Mouse (Mus musculus) olfactory bulb, adult 2 months (tissue): ENCODE results near the gene Mphosph9. TPM values are rescaled to one million over a fixed set of nuclear protein-coding genes. Genes with fewer than 3 reads are reported as not detected.

Source experiments
- H3K27ac ChIP-seq: fragments of 200-500 bp; 2 replicates; pipeline ENCODE4 v1.5.1; 2012; ENCODE audit warnings: low read depth, low read length; ENCODE audit not compliant: insufficient read depth
- H3K4me1 ChIP-seq: fragments of 200-500 bp; 2 replicates; pipeline ENCODE4 v1.6.1; 2012; ENCODE audit warnings: low read length; ENCODE audit not compliant: control insufficient read depth, insufficient read depth
- H3K4me3 ChIP-seq: fragments of 200-500 bp; 2 replicates; pipeline ENCODE4 v1.5.1; 2012; ENCODE audit warnings: mild to moderate bottlenecking, low read depth, low read length, moderate library complexity; ENCODE audit not compliant: insufficient read depth
- CTCF ChIP-seq: fragments of 200-500 bp; IDR thresholded peaks from 2 replicates; pipeline ENCODE4 v1.5.1; 2012; ENCODE audit warnings: low read depth, mild to moderate bottlenecking, low read length, moderate library complexity; ENCODE audit not compliant: insufficient read depth
- POLR2A ChIP-seq: fragments of 200-500 bp; IDR thresholded peaks from 2 replicates; pipeline ENCODE4 v1.6.1; 2012; ENCODE audit warnings: mild to moderate bottlenecking, low read depth, low read length, moderate library complexity; ENCODE audit not compliant: insufficient read depth
- WGBS: fragments of 180-500 bp; shearing (Covaris S2); methylation state at CpG from one replicate; pipeline ENCODE4 v1.1.7; 2018; 5-methylcytosine and 5-hydroxymethylcytosine counted together
- polyA plus RNA-seq: library from polyadenylated mRNA; stranded (reverse); fragments of >200 nt; gene quantifications from 2 replicates; pipeline ENCODE4 v1.2.4, GENCODE M21; 2012; ENCODE audit warnings: low replicate concordance; ENCODE audit not compliant: missing spikeins, insufficient read depth, insufficient read length

Gene Mphosph9
- polyA plus RNA-seq, 1 experiment: not detected

GRCm38 (mm10) chr5:124234778-124235177, 93.0 kb downstream of the Mphosph9 start:
- TF ChIP-seq POLR2A: no peak
- no peak for TF ChIP-seq CTCF
- no peak overlapping the region for H3K4me3 ChIP-seq
- 90% methylated on average over 6 of the region's 6 CpGs for WGBS
- peaks cover 53% of the 10 kb centered on the region for H3K4me1 ChIP-seq
- peak overlapping the region; percentile 80; the same call in 1 of the 2 replicates for H3K27ac ChIP-seq

DNA sequence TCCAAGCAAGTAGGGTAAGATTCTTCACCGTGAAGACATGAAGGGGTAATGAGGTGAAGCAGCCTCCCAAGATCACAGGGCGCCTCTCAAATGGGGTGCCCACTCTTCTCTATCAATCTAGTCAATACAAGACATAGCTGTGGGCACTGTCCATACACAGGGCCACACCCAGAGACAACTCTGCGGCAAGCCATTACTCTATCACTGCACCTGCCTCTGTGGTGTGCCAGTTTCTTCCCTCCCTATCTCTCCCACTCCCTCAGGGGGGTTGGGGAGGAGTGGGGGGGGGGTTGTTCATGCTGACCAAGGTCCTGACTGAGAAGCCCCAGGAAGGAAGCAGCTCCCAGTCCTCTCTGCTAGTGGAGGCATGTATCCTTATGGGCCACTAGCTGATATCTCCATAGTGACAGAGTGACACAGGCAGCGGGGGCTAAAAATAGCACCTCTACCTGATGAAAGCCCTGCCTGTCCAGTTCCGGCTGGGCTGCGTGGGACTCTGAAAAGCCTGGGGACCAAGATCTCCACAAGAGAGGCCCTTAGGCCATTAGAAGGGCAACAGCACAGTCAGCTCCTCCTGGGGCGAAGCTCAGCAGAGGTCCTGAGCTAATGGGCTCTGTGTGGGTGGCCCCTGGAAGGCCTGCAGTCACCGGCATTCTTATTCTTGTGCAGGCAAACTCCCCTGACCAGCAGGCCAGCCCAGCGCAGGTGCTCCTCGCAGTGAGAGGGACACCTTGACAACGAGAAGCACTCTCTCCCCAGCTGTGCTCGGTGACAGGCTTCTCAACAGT, 93.7 kb downstream of the Mphosph9 start:
- peaks cover 51% of the 10 kb centered on the region for H3K4me1 ChIP-seq
- WGBS: 57% methylated on average over 12 of the region's 12 CpGs
- no peak overlapping the region for H3K4me3 ChIP-seq
- TF ChIP-seq POLR2A (no peak), CTCF (no peak)
- H3K27ac ChIP-seq: peak overlapping the region; percentile 80

- H3K4me1 ChIP-seq: peaks cover 44% of the 10 kb centered on the region
- no peak overlapping the region for H3K4me3 ChIP-seq
- H3K27ac ChIP-seq: peak overlapping the region; percentile 75
- no peak for TF ChIP-seq CTCF
- TF ChIP-seq POLR2A: no peak
- 45% methylated on average over 8 of the region's 8 CpGs for WGBS
Observed at GRCm38 (mm10) chr5:124233144-124233465, 94.7 kb downstream of the Mphosph9 start.

DNA sequence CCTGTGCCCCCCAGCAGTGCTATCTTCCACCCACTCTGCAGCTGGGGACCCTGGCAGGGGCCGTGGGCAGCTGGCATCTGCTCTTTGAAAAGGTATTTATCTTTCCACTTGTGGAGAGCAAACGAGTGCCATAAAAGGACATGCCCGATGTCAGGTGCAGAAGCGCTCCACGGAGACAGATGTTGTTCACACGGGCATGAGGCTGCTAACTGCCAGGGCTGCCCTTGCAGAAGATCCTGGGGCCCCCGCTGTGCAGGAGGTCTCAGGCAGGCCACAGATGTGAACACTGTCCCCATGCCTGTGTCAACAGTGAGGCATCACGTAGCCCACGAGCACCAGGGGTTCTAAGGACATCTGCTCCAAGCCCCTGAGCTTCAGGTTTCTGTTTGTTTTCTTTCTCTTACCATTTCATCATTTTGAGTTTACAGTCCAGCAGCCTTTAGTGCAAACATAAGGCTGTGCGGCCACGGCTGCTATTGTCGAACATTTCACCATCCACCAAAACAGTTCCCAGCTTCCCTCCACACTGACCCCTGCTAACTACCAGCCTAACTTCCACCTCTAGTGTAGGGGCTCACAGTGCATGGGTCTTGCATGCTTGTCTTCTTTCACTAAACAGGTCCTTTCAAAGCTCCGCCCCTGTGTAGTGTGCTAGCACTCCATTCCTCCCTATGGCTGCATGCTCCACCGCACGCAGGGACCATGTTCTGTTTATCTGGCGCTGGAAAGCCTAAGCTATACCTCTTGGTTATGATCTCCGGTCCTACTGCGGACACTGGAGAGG, 95.2 kb downstream of the Mphosph9 start:
- H3K27ac ChIP-seq: peak overlapping the region; percentile 75
- TF ChIP-seq CTCF (no peak), POLR2A (no peak)
- peaks cover 40% of the 10 kb centered on the region for H3K4me1 ChIP-seq
- no peak overlapping the region for H3K4me3 ChIP-seq
- WGBS: 56% methylated on average over 18 of the region's 18 CpGs

GRCm38 (mm10) chr5:124230461-124230860, 97.3 kb downstream of the Mphosph9 start:
- no peak for TF ChIP-seq CTCF
- no peak for TF ChIP-seq POLR2A
- Histone ChIP-seq H3K4me1 (peaks cover 52% of the 10 kb centered on the region), H3K27ac (no peak overlapping the region), H3K4me3 (no peak overlapping the region)
- WGBS: 81% methylated on average over 9 of the region's 9 CpGs

DNA sequence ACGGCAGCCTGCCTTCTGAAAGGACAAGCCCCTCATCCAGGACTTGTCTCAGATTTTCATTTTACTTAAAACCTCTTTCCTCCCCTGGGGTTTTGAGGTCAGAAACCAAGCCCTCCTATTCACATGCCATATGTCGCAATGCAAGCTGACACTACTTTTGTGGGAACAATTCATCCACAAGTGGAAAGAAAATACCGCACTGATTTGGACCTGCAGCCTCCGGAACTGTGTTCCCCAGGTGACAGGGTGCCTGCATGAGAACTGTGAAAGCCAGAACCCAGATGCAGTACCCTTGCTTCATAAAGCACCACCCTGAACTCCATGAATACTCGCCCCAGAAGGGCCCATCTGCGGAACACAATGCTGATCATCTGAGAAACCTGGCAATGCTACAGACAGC, 100.6 kb downstream of the Mphosph9 start:
- H3K4me1 ChIP-seq: peaks cover 52% of the 10 kb centered on the region
- WGBS: 62% methylated on average over 6 of the region's 6 CpGs
- TF ChIP-seq POLR2A (no peak), CTCF (no peak)
- H3K27ac ChIP-seq: no peak overlapping the region
- no peak overlapping the region for H3K4me3 ChIP-seq

DNA sequence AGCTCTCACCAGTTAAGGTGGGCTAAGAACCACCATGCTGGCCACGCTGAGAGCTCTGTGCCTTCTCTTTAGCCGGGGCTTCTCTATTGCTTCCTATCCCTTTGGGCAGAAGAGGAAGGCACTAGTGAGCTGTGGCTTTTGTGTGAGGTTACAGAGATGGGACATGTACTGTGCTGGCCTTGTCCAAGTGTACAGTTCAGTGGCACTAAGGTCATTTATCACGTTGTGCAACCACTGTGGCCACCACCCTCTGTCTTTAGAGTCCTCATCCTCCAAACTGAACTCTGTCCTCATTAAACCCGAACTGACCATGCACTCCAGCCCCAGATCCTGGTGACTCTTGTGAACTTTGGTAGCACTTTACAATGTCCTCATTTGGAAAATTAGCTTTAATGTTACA, 101.3 kb downstream of the Mphosph9 start:
- Histone ChIP-seq H3K4me1 (peaks cover 53% of the 10 kb centered on the region), H3K4me3 (no peak overlapping the region), H3K27ac (no peak overlapping the region)
- WGBS: 91% methylated on average over 4 of the region's 4 CpGs
- TF ChIP-seq CTCF: no peak
- TF ChIP-seq POLR2A: no peak

DNA sequence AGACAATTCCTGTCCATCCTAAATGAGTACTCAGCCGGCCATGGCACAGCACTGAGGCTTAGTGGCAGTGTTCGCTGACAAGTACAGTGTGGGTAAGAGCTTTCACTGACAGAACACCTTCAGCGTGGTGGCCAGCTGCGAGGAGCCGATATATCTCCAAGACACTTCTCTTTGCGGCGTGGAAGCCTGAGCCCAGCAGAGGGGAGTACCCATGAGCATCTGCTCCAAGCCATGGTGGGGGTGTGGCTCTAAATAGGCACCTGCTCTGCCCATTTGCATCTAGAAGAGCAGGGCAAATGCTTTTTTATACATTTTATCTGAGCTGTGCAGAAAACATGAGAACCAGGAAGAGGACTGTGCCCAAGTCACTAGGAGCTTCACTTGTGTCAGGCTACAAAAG, 101.9 kb downstream of the Mphosph9 start:
- 79% methylated on average over 7 of the region's 7 CpGs for WGBS
- Histone ChIP-seq H3K27ac (no peak overlapping the region; the same call in 1 of the 2 replicates), H3K4me3 (no peak overlapping the region), H3K4me1 (peaks cover 56% of the 10 kb centered on the region)
- no peak for TF ChIP-seq POLR2A
- TF ChIP-seq CTCF: no peak

DNA sequence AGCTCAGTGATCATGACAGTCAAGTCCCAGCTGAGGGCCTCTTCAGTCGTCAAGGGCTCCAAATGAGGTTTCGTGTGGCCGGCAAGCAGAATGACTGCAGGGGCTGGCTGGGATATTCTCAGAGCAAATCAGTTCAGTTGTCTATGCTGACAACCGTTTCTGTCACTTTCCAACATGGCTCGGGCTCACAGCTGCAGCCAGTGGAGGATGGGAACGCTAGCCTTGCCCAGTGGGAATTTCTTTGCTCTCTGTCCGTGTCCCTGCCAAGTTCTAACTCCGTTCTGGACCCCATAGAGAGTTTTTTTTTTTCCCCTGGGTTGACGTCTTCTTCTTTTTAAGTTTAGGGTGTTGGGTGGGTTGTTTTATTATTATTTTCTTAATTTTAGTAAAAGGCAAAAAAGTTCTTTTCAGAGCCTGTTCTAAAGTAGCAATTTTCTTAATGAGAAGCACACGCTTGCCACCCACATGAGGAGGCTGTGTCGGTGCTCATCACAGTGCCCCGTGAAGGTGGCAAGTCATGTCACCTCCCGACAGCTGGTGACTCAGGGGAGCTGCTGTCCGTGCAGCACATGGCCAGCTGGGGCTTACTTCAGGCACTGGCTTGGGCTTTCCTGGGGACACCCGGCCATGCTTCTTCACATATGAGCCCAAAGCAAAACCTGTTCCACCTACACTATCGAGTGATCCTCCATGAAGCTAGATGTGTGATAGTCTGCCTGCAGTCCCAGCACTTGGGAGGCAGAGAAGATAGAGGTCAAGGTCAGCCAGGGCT, 103.3 kb downstream of the Mphosph9 start:
- peak overlapping the region; percentile 96 for H3K27ac ChIP-seq
- no peak overlapping the region for H3K4me3 ChIP-seq
- H3K4me1 ChIP-seq: peaks cover 63% of the 10 kb centered on the region
- no peak for TF ChIP-seq POLR2A
- TF ChIP-seq CTCF: no peak
- 30% methylated on average over 16 of the region's 16 CpGs for WGBS

GRCm38 (mm10) chr5:124223574-124223973, 104.2 kb downstream of the Mphosph9 start:
- TF ChIP-seq POLR2A (no peak), CTCF (no peak)
- H3K27ac ChIP-seq: peak overlapping the region; percentile 96
- H3K4me1 ChIP-seq: peaks cover 71% of the 10 kb centered on the region
- WGBS: 92% methylated on average over 8 of the region's 8 CpGs
- H3K4me3 ChIP-seq: no peak overlapping the region
